ENCODE assay signal across 26 mouse cellular contexts in the genomic region with DNA sequence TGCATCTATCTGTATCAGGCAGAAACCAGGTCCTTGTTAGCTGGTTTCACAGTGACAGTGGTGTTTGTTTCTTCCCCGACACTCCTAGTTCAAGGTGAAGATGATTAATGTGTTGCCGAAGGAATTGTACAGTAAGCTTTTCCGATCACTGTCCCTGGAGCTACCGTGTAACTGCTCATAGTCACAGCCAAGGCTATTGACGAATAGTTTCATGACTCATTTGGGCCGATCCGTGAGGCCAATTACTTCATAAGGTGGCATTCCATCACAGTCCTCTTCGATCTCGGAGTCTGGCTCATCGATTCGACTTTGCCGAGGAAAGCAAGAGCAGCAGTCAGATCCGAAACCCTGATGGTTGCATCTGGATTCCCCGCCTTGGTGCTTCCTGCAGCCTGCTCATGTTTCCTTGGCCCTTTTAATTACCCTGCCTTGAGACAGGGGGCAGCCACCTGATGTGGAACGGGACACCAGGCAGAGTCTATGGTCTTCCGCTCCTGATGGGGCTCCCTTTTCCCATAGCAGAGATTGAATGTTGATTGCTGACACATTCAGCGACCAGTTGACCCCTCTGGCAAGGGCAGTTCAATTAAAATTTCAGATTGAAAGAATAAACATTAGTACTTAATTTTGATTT.
A peak's percentile ranks its signal among the peaks of the same experiment; 100 is the strongest.
DNase-seq lines count a peak whose midpoint lies in the region; ATAC-seq lines count a peak whose summit lies in the region.
"Had no signal": no experiment of that assay in that cellular context is flagged by ENCODE, and none has a peak within 500 bp of the region (broad histone marks: within the 10 kb centered on the region; RNA-seq: fewer than 3 reads in every experiment).

No protein-coding gene starts in this region.

- H3K9me3 ChIP-seq in hindbrain, embryonic 13.5 days = no peaks in the 10 kb centered on the region
- no peaks in the 10 kb centered on the region for H3K9me3 ChIP-seq in hindbrain, embryonic 11.5 days (ENCODE audit: control insufficient read depth, low read length)
- H3K9me3 ChIP-seq in kidney, embryonic 16.5 days (ENCODE audit: low read length) = no peaks in the 10 kb centered on the region; the same call in 1 of the 2 replicates
- H3K9me3 ChIP-seq in embryonic facial prominence, embryonic 10.5 days = no peaks in the 10 kb centered on the region
- H3K9me3 ChIP-seq: embryonic facial prominence, embryonic 12.5 days; embryonic facial prominence, embryonic 15.5 days; heart, embryonic 15.5 days; hindbrain, embryonic 12.5 days; intestine, embryonic 15.5 days had no signal

- whole genome bisulfite sequencing in hindbrain, embryonic 13.5 days = 71% methylated on average over 17 of the region's 17 CpGs
- WGBS in hindbrain, embryonic 11.5 days = 74% methylated on average over 17 of the region's 17 CpGs
- 35% methylated on average over 17 of the region's 17 CpGs for WGBS in kidney, embryonic 16.5 days
- WGBS in embryonic facial prominence, embryonic 10.5 days = 70% methylated on average over 17 of the region's 17 CpGs

- no peaks in the 10 kb centered on the region for H3K36me3 ChIP-seq in hindbrain, embryonic 13.5 days
- no peaks in the 10 kb centered on the region for H3K36me3 ChIP-seq in hindbrain, embryonic 11.5 days (ENCODE audit: control insufficient read depth, insufficient read depth, low read length)
- no peaks in the 10 kb centered on the region for H3K36me3 ChIP-seq in kidney, embryonic 16.5 days (ENCODE audit: insufficient read depth, low read length)
- H3K36me3 ChIP-seq in embryonic facial prominence, embryonic 10.5 days (replicated peaks) = no peaks in the 10 kb centered on the region
- H3K36me3 ChIP-seq: embryonic facial prominence, embryonic 12.5 days; embryonic facial prominence, embryonic 15.5 days; heart, embryonic 12.5 days; heart, embryonic 15.5 days; hindbrain, embryonic 12.5 days; intestine, embryonic 15.5 days had no signal

- ATAC-seq in hindbrain, embryonic 13.5 days (ENCODE audit: low FRiP score) = no peak
- no peak for ATAC-seq in hindbrain, embryonic 11.5 days (ENCODE audit: low FRiP score)
- ATAC-seq in kidney, embryonic 16.5 days (ENCODE audit: low FRiP score, low TSS enrichment) = peak; percentile 81; the same call in 1 of the 2 replicates
- ATAC-seq: CD4-positive, CD25-positive, alpha-beta regulatory T cell, adult 4 months; forebrain, embryonic 14.5 days; forebrain, postnatal 0 days; hindbrain, embryonic 16.5 days; intestine, embryonic 15.5 days had no signal

- no peak overlapping the region for H3K9ac ChIP-seq in hindbrain, embryonic 13.5 days
- no peak overlapping the region for H3K9ac ChIP-seq in hindbrain, embryonic 11.5 days (ENCODE audit: low read depth, low read length)
- H3K9ac ChIP-seq in kidney, embryonic 16.5 days (replicated peaks; ENCODE audit: low read length) = no peak overlapping the region
- H3K9ac ChIP-seq: embryonic facial prominence, embryonic 12.5 days; embryonic facial prominence, embryonic 15.5 days; forebrain, postnatal 0 days; heart, embryonic 12.5 days; heart, embryonic 15.5 days; hindbrain, embryonic 12.5 days; intestine, embryonic 15.5 days had no signal

- H3K4me2 ChIP-seq in hindbrain, embryonic 13.5 days = no peak overlapping the region
- H3K4me2 ChIP-seq in hindbrain, embryonic 11.5 days (replicated peaks; ENCODE audit: low read depth, low read length) = no peak overlapping the region
- H3K4me2 ChIP-seq in kidney, embryonic 16.5 days (replicated peaks; ENCODE audit: low read depth, low read length) = no peak overlapping the region
- H3K4me2 ChIP-seq: embryonic facial prominence, embryonic 12.5 days; embryonic facial prominence, embryonic 15.5 days; heart, embryonic 12.5 days; heart, embryonic 15.5 days; hindbrain, embryonic 12.5 days; intestine, embryonic 15.5 days had no signal

- H3K4me3 ChIP-seq in hindbrain, embryonic 13.5 days = no peak overlapping the region
- no peak overlapping the region for H3K4me3 ChIP-seq in hindbrain, embryonic 11.5 days (ENCODE audit: low read depth, low read length)
- H3K4me3 ChIP-seq in kidney, embryonic 16.5 days (ENCODE audit: low read length) = no peak overlapping the region
- H3K4me3 ChIP-seq in embryonic facial prominence, embryonic 10.5 days = no peak overlapping the region
- H3K4me3 ChIP-seq: embryonic facial prominence, embryonic 12.5 days; embryonic facial prominence, embryonic 15.5 days; gastrocnemius, adult 2 months; heart, embryonic 12.5 days; heart, embryonic 15.5 days; hindbrain, embryonic 12.5 days; intestine, embryonic 15.5 days had no signal

- peaks cover 10% of the 10 kb centered on the region; the same call in 1 of the 2 replicates for H3K4me1 ChIP-seq in hindbrain, embryonic 13.5 days (replicated peaks)
- H3K4me1 ChIP-seq in hindbrain, embryonic 11.5 days (replicated peaks; ENCODE audit: control insufficient read depth, insufficient read depth, low read length) = no peaks in the 10 kb centered on the region
- no peaks in the 10 kb centered on the region for H3K4me1 ChIP-seq in kidney, embryonic 16.5 days (ENCODE audit: insufficient read depth, low read length)
- H3K4me1 ChIP-seq in embryonic facial prominence, embryonic 10.5 days = peaks cover 14% of the 10 kb centered on the region
- H3K4me1 ChIP-seq: embryonic facial prominence, embryonic 12.5 days; embryonic facial prominence, embryonic 15.5 days; heart, embryonic 12.5 days; heart, embryonic 15.5 days; intestine, embryonic 15.5 days had no signal

- H3K27ac ChIP-seq in hindbrain, embryonic 13.5 days = peak overlapping the region; percentile 32; the same call in 1 of the 2 replicates
- H3K27ac ChIP-seq in hindbrain, embryonic 11.5 days (ENCODE audit: low read depth, low read length) = no peak overlapping the region
- no peak overlapping the region for H3K27ac ChIP-seq in kidney, embryonic 16.5 days (ENCODE audit: low read length)
- no peak overlapping the region for H3K27ac ChIP-seq in embryonic facial prominence, embryonic 10.5 days (replicated peaks)
- H3K27ac ChIP-seq: embryonic facial prominence, embryonic 12.5 days; embryonic facial prominence, embryonic 15.5 days; gastrocnemius, adult 2 months; heart, embryonic 15.5 days; hindbrain, embryonic 12.5 days; intestine, embryonic 15.5 days had no signal

- DNase-seq in adrenal gland, postnatal 10 days = peak; percentile 4
- no peak for DNase-seq in adrenal gland, postnatal 25 days
- no peak for DNase-seq in hindbrain, embryonic 11.5 days (ENCODE audit: low spot score)
- no peak for DNase-seq in kidney, postnatal 25 days
- peak; percentile 32 for DNase-seq in embryonic facial prominence, embryonic 10.5 days (ENCODE audit: low spot score)
- DNase-seq in right cerebral cortex, postnatal 4 days = no peak
- DNase-seq: cerebellum, adult 18-20 months; cerebellum, adult 9-10 months; cerebellum, postnatal 14 days; forebrain, postnatal 0 days; gastrocnemius, adult 2 months; gastrocnemius, postnatal 14 days; heart, adult 11 months; heart, postnatal 10 days; heart, postnatal 4 days had no signal

- no peaks in the 10 kb centered on the region for H3K27me3 ChIP-seq in hindbrain, embryonic 13.5 days
- H3K27me3 ChIP-seq in hindbrain, embryonic 11.5 days (ENCODE audit: control insufficient read depth, insufficient read depth, low read length) = no peaks in the 10 kb centered on the region
- H3K27me3 ChIP-seq in kidney, embryonic 16.5 days (ENCODE audit: insufficient read depth, low read length) = no peaks in the 10 kb centered on the region
- H3K27me3 ChIP-seq in embryonic facial prominence, embryonic 10.5 days (replicated peaks; ENCODE audit: low read depth, poor library complexity, severe bottlenecking) = no peaks in the 10 kb centered on the region
- H3K27me3 ChIP-seq: embryonic facial prominence, embryonic 12.5 days; embryonic facial prominence, embryonic 15.5 days; heart, embryonic 12.5 days; heart, embryonic 15.5 days; hindbrain, embryonic 12.5 days; intestine, embryonic 15.5 days had no signal

Comparison
In these comparisons a context has a peak if more than half of its experiments do, and no peak if none do; other contexts are left out.
1. DNase-seq: peak in adrenal gland, postnatal 10 days (single experiment) and embryonic facial prominence, embryonic 10.5 days (single experiment); none in adrenal gland, postnatal 25 days (single experiment), hindbrain, embryonic 11.5 days (single experiment), kidney, postnatal 25 days (0 of 2) and right cerebral cortex, postnatal 4 days (single experiment).